20 mouse cellular contexts compared by ENCODE assay signal in genomic region chr1:40765521-40765920, GRCm38 (mm10). TPM values are rescaled to one million over a fixed set of nuclear protein-coding genes. Genes with fewer than 3 reads are reported as not detected.
DNase-seq lines count a peak whose midpoint lies in the region; ATAC-seq and TF ChIP-seq lines count a peak whose summit lies in the region.
"Had no signal": no experiment of that assay in that cellular context is flagged by ENCODE, and none has a peak within 500 bp of the region (broad histone marks: within the 10 kb centered on the region; RNA-seq: fewer than 3 reads in every experiment).

No protein-coding gene starts in this region.

- no peak for ATAC-seq in monocyte, adult 5-6 weeks (replicated peaks; ENCODE audit: insufficient number of reproducible peaks, low FRiP score, low TSS enrichment, poor library complexity, severe bottlenecking)
- ATAC-seq: forebrain, embryonic 13.5 days; forebrain, postnatal 0 days; hindbrain, embryonic 16.5 days; inflammation-experienced regulatory T-cells, adult 6 months had no signal

- no peak for TF ChIP-seq POLR2A in brain, embryonic 14.5 days (IDR thresholded peaks at IDR 0.05; ENCODE audit: borderline replicate concordance, extremely low read depth, insufficient read depth, insufficient read length, poor library complexity, severe bottlenecking)

- no peak for TF ChIP-seq CTCF in brain, embryonic 14.5 days (IDR thresholded peaks at IDR 0.05; ENCODE audit: borderline replicate concordance, extremely low read depth, insufficient read depth, insufficient read length)

- DNase-seq in ZHBTc4 (ENCODE audit: low read depth, low spot score), result peak; percentile 4
- peak; percentile 6 for DNase-seq in brain, embryonic 14.5 days (ENCODE audit: low read depth)
- peak; percentile 47 for DNase-seq in gastrocnemius, postnatal 10 days
- DNase-seq in skeletal muscle tissue, adult 2 months (ENCODE audit: low read depth, low spot score), result peak; percentile 64
- no peak for DNase-seq in T-cell, adult 2 months (ENCODE audit: low spot score)
- DNase-seq in c-Kit-positive CD71-positive TER-119-positive erythroid progenitor cells, embryonic 14.5 days (ENCODE audit: low spot score), result no peak
- DNase-seq: adrenal gland, postnatal 10 days; cerebellum, adult 18-20 months; cerebellum, adult 9-11 months; cerebellum, postnatal 36 days; forebrain, postnatal 0 days; heart, adult 2 months; heart, postnatal 4 days; kidney, adult 11 months had no signal

RNA-seq across cellular contexts. Expression of gene Mfsd9, which starts 25.0 kb away (rescaled TPM):
- polyA plus RNA-seq in brain, embryonic 14.5 days (2012; rRNA removed), result 2.6 and 3.9 TPM in 2 replicates
- total RNA-seq in gastrocnemius, postnatal 10 days (2021), result 1 to 10 TPM in 1 of 2 experiments, under 1 TPM in 1; 0.85 to 1.0 TPM
- total RNA-seq in monocyte, adult 5-6 weeks (2017), result 0.75 to 3.6 TPM (median 0.76 TPM) in 3 replicates

RNA-seq across cellular contexts. Expression of gene Tmem182, which starts 39.9 kb away (rescaled TPM):
- polyA plus RNA-seq in brain, embryonic 14.5 days (2012; rRNA removed), result 0.05 TPM in 1 of 2 replicates, not detected in the other
- total RNA-seq in gastrocnemius, postnatal 10 days (2021), result 100 to 1,000 TPM; 159 to 177 TPM
- total RNA-seq in monocyte, adult 5-6 weeks (2017), result not detected in 3 replicates
- total RNA-seq: ES-E14 had no signal
- polyA plus RNA-seq: embryonic facial prominence, embryonic 10.5 days; inflammation-experienced regulatory T-cells, adult 6 months had no signal

Comparison
In these comparisons a context has a peak if more than half of its experiments do, and no peak if none do; other contexts are left out.
1. DNase-seq: peak in ZHBTc4 (single experiment), brain, embryonic 14.5 days (single experiment), gastrocnemius, postnatal 10 days (single experiment) and skeletal muscle tissue, adult 2 months (single experiment); none in T-cell, adult 2 months (single experiment) and c-Kit-positive CD71-positive TER-119-positive erythroid progenitor cells, embryonic 14.5 days (single experiment).
2. RNA of gene Tmem182, which starts 39.9 kb away (total RNA-seq): 159 to 177 TPM in gastrocnemius, postnatal 10 days; not detected in monocyte, adult 5-6 weeks; every median in the first group is over 100 times any median in the second.